Mouse (Mus musculus): Measurements from ENCODE around the gene Hfe. TPM values are rescaled to one million over a fixed set of nuclear protein-coding genes. Genes with fewer than 3 reads are reported as not detected.

The Hfe gene
- 11.9 TPM for polyA plus RNA-seq (2015; fragmentation: Illumina TruSeq; extraction: RNeasy Lipid Tissue Mini Kit (QIAGEN cat#74804); ENCODE audit: insufficient read depth, low read depth, low replicate concordance)

GRCm38 (mm10) chr13:23710374-23711089, at the start of gene Hfe:
TSS of gene Hfe (minus strand) at chr13:23710854.

GRCm38 (mm10) chr13:23756790-23757189, 46.1 kb upstream of the Hfe start, which contains the start of gene Hist1h4b:
TSS of gene Hist1h4b (plus strand) at chr13:23757013.

GRCm38 (mm10) chr13:23752067-23752741, 41.5 kb upstream of the Hfe start, which contains the start of gene Hist1h3b:
TSS of gene Hist1h3b (plus strand) at chr13:23752267.

GRCm38 (mm10) chr13:23750839-23751477, 40.3 kb upstream of the Hfe start, which contains the start of gene Hist1h2ab:
TSS of gene Hist1h2ab (plus strand) at chr13:23751126.

GRCm38 (mm10) chr13:23746201-23747080, 35.8 kb upstream of the Hfe start, which contains the start of gene Hist1h2bb:
TSS of gene Hist1h2bb (plus strand) at chr13:23746734.

GRCm38 (mm10) chr13:23745381-23746161, 34.9 kb upstream of the Hfe start, which contains the start of gene Hist1h3c:
TSS of gene Hist1h3c (minus strand) at chr13:23745602.

GRCm38 (mm10) chr13:23738677-23739068, 28.0 kb upstream of the Hfe start, which contains the start of gene Hist1h1c:
TSS of gene Hist1h1c (plus strand) at chr13:23738808.

GRCm38 (mm10) chr13:23698300-23698693, 12.4 kb downstream of the Hfe start, which contains the start of gene Hist1h4c:
TSS of gene Hist1h4c (minus strand) at chr13:23698454.

GRCm38 (mm10) chr13:23695514-23695913, 15.1 kb downstream of the Hfe start, which contains the start of gene Hist1h1t:
TSS of gene Hist1h1t (plus strand) at chr13:23695814.

GRCm38 (mm10) chr13:23683755-23684281, 26.8 kb downstream of the Hfe start, which contains the start of the genes Hist1h2ac and Hist1h2bc:
TSS of gene Hist1h2ac (minus strand) at chr13:23683948.
TSS of gene Hist1h2bc (plus strand) at chr13:23684199.

Other genes with a start within 250 kb of the Hfe start
- not detected for gene Btn1a1, start 245.0 kb downstream of the Hfe start, polyA plus RNA-seq (2015; fragmentation: Illumina TruSeq; extraction: RNeasy Lipid Tissue Mini Kit (QIAGEN cat#74804); ENCODE audit: insufficient read depth, low read depth, low replicate concordance)
- not detected for gene Btn2a2, start 222.0 kb downstream of the Hfe start, polyA plus RNA-seq (2015; fragmentation: Illumina TruSeq; extraction: RNeasy Lipid Tissue Mini Kit (QIAGEN cat#74804); ENCODE audit: insufficient read depth, low read depth, low replicate concordance)
- gene Hist1h4h, start 179.8 kb downstream of the Hfe start, polyA plus RNA-seq (2015; fragmentation: Illumina TruSeq; extraction: RNeasy Lipid Tissue Mini Kit (QIAGEN cat#74804); ENCODE audit: insufficient read depth, low read depth, low replicate concordance), result 9.1 TPM
- gene Hist1h2af, start 176.9 kb downstream of the Hfe start, polyA plus RNA-seq (2015; fragmentation: Illumina TruSeq; extraction: RNeasy Lipid Tissue Mini Kit (QIAGEN cat#74804); ENCODE audit: insufficient read depth, low read depth, low replicate concordance), result not detected
- gene Hist1h3g, start 175.4 kb downstream of the Hfe start, polyA plus RNA-seq (2015; fragmentation: Illumina TruSeq; extraction: RNeasy Lipid Tissue Mini Kit (QIAGEN cat#74804); ENCODE audit: insufficient read depth, low read depth, low replicate concordance), result not detected
- not detected for gene Hist1h2bh, start 167.5 kb downstream of the Hfe start, polyA plus RNA-seq (2015; fragmentation: Illumina TruSeq; extraction: RNeasy Lipid Tissue Mini Kit (QIAGEN cat#74804); ENCODE audit: insufficient read depth, low read depth, low replicate concordance)
- gene Hist1h3f, start 166.8 kb downstream of the Hfe start, polyA plus RNA-seq (2015; fragmentation: Illumina TruSeq; extraction: RNeasy Lipid Tissue Mini Kit (QIAGEN cat#74804); ENCODE audit: insufficient read depth, low read depth, low replicate concordance), result not detected
- not detected for gene Hist1h4f, start 159.2 kb downstream of the Hfe start, polyA plus RNA-seq (2015; fragmentation: Illumina TruSeq; extraction: RNeasy Lipid Tissue Mini Kit (QIAGEN cat#74804); ENCODE audit: insufficient read depth, low read depth, low replicate concordance)
- gene Hist1h1d, start 157.6 kb downstream of the Hfe start, polyA plus RNA-seq (2015; fragmentation: Illumina TruSeq; extraction: RNeasy Lipid Tissue Mini Kit (QIAGEN cat#74804); ENCODE audit: insufficient read depth, low read depth, low replicate concordance), result 0.48 TPM
- not detected for gene Hist1h3e, start 148.5 kb downstream of the Hfe start, polyA plus RNA-seq (2015; fragmentation: Illumina TruSeq; extraction: RNeasy Lipid Tissue Mini Kit (QIAGEN cat#74804); ENCODE audit: insufficient read depth, low read depth, low replicate concordance)
- gene Hist1h2ae, start 139.6 kb downstream of the Hfe start, polyA plus RNA-seq (2015; fragmentation: Illumina TruSeq; extraction: RNeasy Lipid Tissue Mini Kit (QIAGEN cat#74804); ENCODE audit: insufficient read depth, low read depth, low replicate concordance), result not detected
- not detected for gene Hist1h2bg, start 139.5 kb downstream of the Hfe start, polyA plus RNA-seq (2015; fragmentation: Illumina TruSeq; extraction: RNeasy Lipid Tissue Mini Kit (QIAGEN cat#74804); ENCODE audit: insufficient read depth, low read depth, low replicate concordance)
- not detected for gene Hist1h2bf, start 136.7 kb downstream of the Hfe start, polyA plus RNA-seq (2015; fragmentation: Illumina TruSeq; extraction: RNeasy Lipid Tissue Mini Kit (QIAGEN cat#74804); ENCODE audit: insufficient read depth, low read depth, low replicate concordance)
- gene Hist1h2ad, start 136.5 kb downstream of the Hfe start, polyA plus RNA-seq (2015; fragmentation: Illumina TruSeq; extraction: RNeasy Lipid Tissue Mini Kit (QIAGEN cat#74804); ENCODE audit: insufficient read depth, low read depth, low replicate concordance), result not detected
- not detected for gene Hist1h3d, start 135.1 kb downstream of the Hfe start, polyA plus RNA-seq (2015; fragmentation: Illumina TruSeq; extraction: RNeasy Lipid Tissue Mini Kit (QIAGEN cat#74804); ENCODE audit: insufficient read depth, low read depth, low replicate concordance)
- not detected for gene Hist1h4d, start 129.3 kb downstream of the Hfe start, polyA plus RNA-seq (2015; fragmentation: Illumina TruSeq; extraction: RNeasy Lipid Tissue Mini Kit (QIAGEN cat#74804); ENCODE audit: insufficient read depth, low read depth, low replicate concordance)
- 1.9 TPM for gene Hist1h2be, start 89.7 kb downstream of the Hfe start, polyA plus RNA-seq (2015; fragmentation: Illumina TruSeq; extraction: RNeasy Lipid Tissue Mini Kit (QIAGEN cat#74804); ENCODE audit: insufficient read depth, low read depth, low replicate concordance)
- 0.70 TPM for gene Hist1h1e, start 88.3 kb downstream of the Hfe start, polyA plus RNA-seq (2015; fragmentation: Illumina TruSeq; extraction: RNeasy Lipid Tissue Mini Kit (QIAGEN cat#74804); ENCODE audit: insufficient read depth, low read depth, low replicate concordance)
- gene Hist1h2ac, start 26.9 kb downstream of the Hfe start, polyA plus RNA-seq (2015; fragmentation: Illumina TruSeq; extraction: RNeasy Lipid Tissue Mini Kit (QIAGEN cat#74804); ENCODE audit: insufficient read depth, low read depth, low replicate concordance), result 0.33 TPM
- gene Hist1h2bc, start 26.7 kb downstream of the Hfe start, polyA plus RNA-seq (2015; fragmentation: Illumina TruSeq; extraction: RNeasy Lipid Tissue Mini Kit (QIAGEN cat#74804); ENCODE audit: insufficient read depth, low read depth, low replicate concordance), result 37.3 TPM
- not detected for gene Hist1h1t, start 15.0 kb downstream of the Hfe start, polyA plus RNA-seq (2015; fragmentation: Illumina TruSeq; extraction: RNeasy Lipid Tissue Mini Kit (QIAGEN cat#74804); ENCODE audit: insufficient read depth, low read depth, low replicate concordance)
- gene Hist1h4c, start 12.4 kb downstream of the Hfe start, polyA plus RNA-seq (2015; fragmentation: Illumina TruSeq; extraction: RNeasy Lipid Tissue Mini Kit (QIAGEN cat#74804); ENCODE audit: insufficient read depth, low read depth, low replicate concordance), result 2.0 TPM
- gene Hist1h1c, start 28.0 kb upstream of the Hfe start, polyA plus RNA-seq (2015; fragmentation: Illumina TruSeq; extraction: RNeasy Lipid Tissue Mini Kit (QIAGEN cat#74804); ENCODE audit: insufficient read depth, low read depth, low replicate concordance), result 18.7 TPM
- gene Hist1h3c, start 34.7 kb upstream of the Hfe start, polyA plus RNA-seq (2015; fragmentation: Illumina TruSeq; extraction: RNeasy Lipid Tissue Mini Kit (QIAGEN cat#74804); ENCODE audit: insufficient read depth, low read depth, low replicate concordance), result not detected
- gene Hist1h2bb, start 35.9 kb upstream of the Hfe start, polyA plus RNA-seq (2015; fragmentation: Illumina TruSeq; extraction: RNeasy Lipid Tissue Mini Kit (QIAGEN cat#74804); ENCODE audit: insufficient read depth, low read depth, low replicate concordance), result not detected
- gene Hist1h2ab, start 40.3 kb upstream of the Hfe start, polyA plus RNA-seq (2015; fragmentation: Illumina TruSeq; extraction: RNeasy Lipid Tissue Mini Kit (QIAGEN cat#74804); ENCODE audit: insufficient read depth, low read depth, low replicate concordance), result not detected
- not detected for gene Hist1h3b, start 41.4 kb upstream of the Hfe start, polyA plus RNA-seq (2015; fragmentation: Illumina TruSeq; extraction: RNeasy Lipid Tissue Mini Kit (QIAGEN cat#74804); ENCODE audit: insufficient read depth, low read depth, low replicate concordance)
- gene Hist1h4b, start 46.2 kb upstream of the Hfe start, polyA plus RNA-seq (2015; fragmentation: Illumina TruSeq; extraction: RNeasy Lipid Tissue Mini Kit (QIAGEN cat#74804); ENCODE audit: insufficient read depth, low read depth, low replicate concordance), result not detected
- not detected for gene Hist1h4a, start 50.4 kb upstream of the Hfe start, polyA plus RNA-seq (2015; fragmentation: Illumina TruSeq; extraction: RNeasy Lipid Tissue Mini Kit (QIAGEN cat#74804); ENCODE audit: insufficient read depth, low read depth, low replicate concordance)
- not detected for gene Hist1h3a, start 51.5 kb upstream of the Hfe start, polyA plus RNA-seq (2015; fragmentation: Illumina TruSeq; extraction: RNeasy Lipid Tissue Mini Kit (QIAGEN cat#74804); ENCODE audit: insufficient read depth, low read depth, low replicate concordance)
- gene Hist1h1a, start 52.8 kb upstream of the Hfe start, polyA plus RNA-seq (2015; fragmentation: Illumina TruSeq; extraction: RNeasy Lipid Tissue Mini Kit (QIAGEN cat#74804); ENCODE audit: insufficient read depth, low read depth, low replicate concordance), result not detected
- not detected for gene Trim38, start 59.1 kb upstream of the Hfe start, polyA plus RNA-seq (2015; fragmentation: Illumina TruSeq; extraction: RNeasy Lipid Tissue Mini Kit (QIAGEN cat#74804); ENCODE audit: insufficient read depth, low read depth, low replicate concordance)
- gene Slc17a2, start 96.1 kb upstream of the Hfe start, polyA plus RNA-seq (2015; fragmentation: Illumina TruSeq; extraction: RNeasy Lipid Tissue Mini Kit (QIAGEN cat#74804); ENCODE audit: insufficient read depth, low read depth, low replicate concordance), result not detected
- not detected for gene Slc17a3, start 128.6 kb upstream of the Hfe start, polyA plus RNA-seq (2015; fragmentation: Illumina TruSeq; extraction: RNeasy Lipid Tissue Mini Kit (QIAGEN cat#74804); ENCODE audit: insufficient read depth, low read depth, low replicate concordance)
- gene Slc17a1, start 156.9 kb upstream of the Hfe start, polyA plus RNA-seq (2015; fragmentation: Illumina TruSeq; extraction: RNeasy Lipid Tissue Mini Kit (QIAGEN cat#74804); ENCODE audit: insufficient read depth, low read depth, low replicate concordance), result not detected
- 0.26 TPM for gene Slc17a4, start 204.2 kb upstream of the Hfe start, polyA plus RNA-seq (2015; fragmentation: Illumina TruSeq; extraction: RNeasy Lipid Tissue Mini Kit (QIAGEN cat#74804); ENCODE audit: insufficient read depth, low read depth, low replicate concordance)
- gene Hist1h2ba, start 223.3 kb upstream of the Hfe start, polyA plus RNA-seq (2015; fragmentation: Illumina TruSeq; extraction: RNeasy Lipid Tissue Mini Kit (QIAGEN cat#74804); ENCODE audit: insufficient read depth, low read depth, low replicate concordance), result not detected
- gene Hist1h2aa, start 223.6 kb upstream of the Hfe start, polyA plus RNA-seq (2015; fragmentation: Illumina TruSeq; extraction: RNeasy Lipid Tissue Mini Kit (QIAGEN cat#74804); ENCODE audit: insufficient read depth, low read depth, low replicate concordance), result not detected

Measured in pancreas, adult 10 weeks (tissue).